Mouse (Mus musculus): Measurements from ENCODE around the gene Kif17. TPM values are rescaled to one million over a fixed set of nuclear protein-coding genes. Genes with fewer than 3 reads are reported as not detected.

Gene Kif17
- polyA plus RNA-seq, 1 experiment from 2014 or later: 0.37 TPM

- DNase-seq (ENCODE audit: low spot score): no peak
- WGBS: 53% methylated on average over 5 of the region's 5 CpGs
- Histone ChIP-seq H3K27me3 (replicated peaks; ENCODE audit: insufficient read depth, low read length) (no peaks in the 10 kb centered on the region), H3K4me2 (replicated peaks; ENCODE audit: low read depth, low read length) (no peak overlapping the region), H3K36me3 (ENCODE audit: insufficient read depth, low read length) (no peaks in the 10 kb centered on the region), H3K27ac (ENCODE audit: low read length) (no peak overlapping the region), H3K9ac (replicated peaks; ENCODE audit: low read depth) (no peak overlapping the region), H3K4me3 (ENCODE audit: low read depth, low read length) (no peak overlapping the region), H3K4me1 (ENCODE audit: insufficient read depth, low read depth, low read length) (no peaks in the 10 kb centered on the region), H3K9me3 (ENCODE audit: low read length) (no peaks in the 10 kb centered on the region)
- TF ChIP-seq EP300 (IDR thresholded peaks at IDR 0.05) (no peak), CTCF (IDR thresholded peaks at IDR 0.05) (no peak)
- ATAC-seq: no peak
Observed at GRCm38 (mm10) chr4:138336876-138337275, 86.6 kb downstream of the Kif17 start.

DNA sequence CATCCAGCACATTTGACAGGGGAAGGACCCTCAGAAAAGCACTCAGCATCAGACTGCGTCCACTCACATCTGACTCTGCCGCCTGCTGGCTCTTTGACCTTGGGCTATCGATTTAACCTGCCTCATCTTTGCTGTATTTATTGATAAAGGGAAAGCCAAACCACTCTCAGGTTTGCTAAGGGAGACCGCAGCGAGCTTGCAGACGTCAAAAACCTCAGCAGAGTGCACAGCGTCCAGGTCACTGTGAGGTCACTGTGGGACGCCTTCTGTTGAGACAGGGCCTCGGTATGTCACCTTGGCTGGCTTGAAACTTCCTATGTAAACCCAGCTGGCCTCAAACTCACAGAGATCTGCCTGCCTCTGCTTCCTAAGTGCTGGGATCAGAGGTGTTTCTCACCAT lies 87.1 kb downstream of the Kif17 start:
- TF ChIP-seq EP300 (IDR thresholded peaks at IDR 0.05) (no peak), CTCF (IDR thresholded peaks at IDR 0.05) (no peak)
- WGBS: 55% methylated on average over 9 of the region's 9 CpGs

GRCm38 (mm10) chr4:138339963-138340362 lies 89.7 kb downstream of the Kif17 start:
- Histone ChIP-seq H3K4me3 (ENCODE audit: low read depth, low read length) (no peak overlapping the region), H3K27ac (ENCODE audit: low read length) (no peak overlapping the region), H3K4me1 (ENCODE audit: insufficient read depth, low read depth, low read length) (no peaks in the 10 kb centered on the region), H3K36me3 (ENCODE audit: insufficient read depth, low read length) (no peaks in the 10 kb centered on the region), H3K9ac (replicated peaks; ENCODE audit: low read depth) (no peak overlapping the region), H3K4me2 (replicated peaks; ENCODE audit: low read depth, low read length) (no peak overlapping the region), H3K9me3 (ENCODE audit: low read length) (no peaks in the 10 kb centered on the region), H3K27me3 (replicated peaks; ENCODE audit: insufficient read depth, low read length) (no peaks in the 10 kb centered on the region)
- WGBS: 24% methylated on average over 4 of the region's 4 CpGs
- DNase-seq (ENCODE audit: low spot score): peak; percentile 38
- ATAC-seq: no peak
- TF ChIP-seq EP300 (IDR thresholded peaks at IDR 0.05) (no peak), CTCF (IDR thresholded peaks at IDR 0.05) (peak; percentile 73)

More for the DNA sequence above, 87.1 kb downstream of the Kif17 start:
- no peaks in the 10 kb centered on the region for H3K27me3 ChIP-seq (replicated peaks; ENCODE audit: insufficient read depth, low read length)
- no peak for DNase-seq (ENCODE audit: low spot score)
- H3K9ac ChIP-seq (replicated peaks; ENCODE audit: low read depth): no peak overlapping the region
- H3K4me3 ChIP-seq (ENCODE audit: low read depth, low read length): no peak overlapping the region
- H3K9me3 ChIP-seq (ENCODE audit: low read length): no peaks in the 10 kb centered on the region
- ATAC-seq: no peak
- H3K4me1 ChIP-seq (ENCODE audit: insufficient read depth, low read depth, low read length): no peaks in the 10 kb centered on the region
- no peak overlapping the region for H3K4me2 ChIP-seq (replicated peaks; ENCODE audit: low read depth, low read length)
- H3K36me3 ChIP-seq (ENCODE audit: insufficient read depth, low read length): no peaks in the 10 kb centered on the region
- no peak overlapping the region for H3K27ac ChIP-seq (ENCODE audit: low read length)

- no peak for ATAC-seq
Observed at GRCm38 (mm10) chr4:138341393-138341792, 91.2 kb downstream of the Kif17 start.

GRCm38 (mm10) chr4:138342048-138342447 lies 91.8 kb downstream of the Kif17 start:
- no peaks in the 10 kb centered on the region for H3K36me3 ChIP-seq (ENCODE audit: insufficient read depth, low read length)
- ATAC-seq (no peak), DNase-seq (ENCODE audit: low spot score) (no peak)
- no peaks in the 10 kb centered on the region for H3K9me3 ChIP-seq (ENCODE audit: low read length)
- H3K27me3 ChIP-seq (replicated peaks; ENCODE audit: insufficient read depth, low read length): no peaks in the 10 kb centered on the region
- no peak overlapping the region for H3K27ac ChIP-seq (ENCODE audit: low read length)
- no peak overlapping the region for H3K4me3 ChIP-seq (ENCODE audit: low read depth, low read length)
- no peak overlapping the region for H3K4me2 ChIP-seq (replicated peaks; ENCODE audit: low read depth, low read length)
- WGBS: 64% methylated on average over 7 of the region's 7 CpGs
- TF ChIP-seq CTCF (IDR thresholded peaks at IDR 0.05) (no peak), EP300 (IDR thresholded peaks at IDR 0.05) (no peak)
- no peaks in the 10 kb centered on the region for H3K4me1 ChIP-seq (ENCODE audit: insufficient read depth, low read depth, low read length)
- no peak overlapping the region for H3K9ac ChIP-seq (replicated peaks; ENCODE audit: low read depth)

More at GRCm38 (mm10) chr4:138341393-138341792, 91.2 kb downstream of the Kif17 start:
- Histone ChIP-seq H3K27ac (ENCODE audit: low read length) (no peak overlapping the region), H3K4me1 (ENCODE audit: insufficient read depth, low read depth, low read length) (no peaks in the 10 kb centered on the region), H3K4me3 (ENCODE audit: low read depth, low read length) (no peak overlapping the region), H3K27me3 (replicated peaks; ENCODE audit: insufficient read depth, low read length) (no peaks in the 10 kb centered on the region), H3K9ac (replicated peaks; ENCODE audit: low read depth) (no peak overlapping the region), H3K4me2 (replicated peaks; ENCODE audit: low read depth, low read length) (no peak overlapping the region), H3K9me3 (ENCODE audit: low read length) (no peaks in the 10 kb centered on the region), H3K36me3 (ENCODE audit: insufficient read depth, low read length) (no peaks in the 10 kb centered on the region)
- TF ChIP-seq EP300 (IDR thresholded peaks at IDR 0.05): no peak
- DNase-seq (ENCODE audit: low spot score): no peak
- WGBS: 56% methylated on average over 8 of the region's 8 CpGs

DNA sequence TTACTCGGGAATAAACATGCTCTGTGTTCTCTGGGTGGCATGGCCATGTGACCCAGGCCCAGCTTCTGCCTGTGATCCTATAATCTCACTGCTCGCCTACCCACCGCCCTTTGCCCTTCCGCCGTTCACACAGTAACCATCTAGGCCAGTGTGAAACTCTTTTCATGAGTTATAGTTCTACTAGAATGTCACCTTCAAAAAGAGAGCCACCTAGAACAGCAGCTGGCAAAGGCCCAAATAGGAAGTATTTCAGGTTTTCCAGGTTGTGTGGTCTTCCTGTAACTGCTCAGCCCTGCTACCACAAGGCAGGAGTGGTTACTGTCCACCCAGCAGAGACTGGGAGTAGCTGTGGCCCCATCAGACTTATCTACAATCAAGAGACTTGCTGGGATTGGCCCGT lies 92.5 kb downstream of the Kif17 start:
- no peak overlapping the region for H3K4me2 ChIP-seq (replicated peaks; ENCODE audit: low read depth, low read length)
- no peaks in the 10 kb centered on the region for H3K36me3 ChIP-seq (ENCODE audit: insufficient read depth, low read length)
- no peak overlapping the region for H3K9ac ChIP-seq (replicated peaks; ENCODE audit: low read depth)
- ATAC-seq (no peak), DNase-seq (ENCODE audit: low spot score) (no peak)
- 65% methylated on average over 6 of the region's 6 CpGs for WGBS
- no peaks in the 10 kb centered on the region for H3K4me1 ChIP-seq (ENCODE audit: insufficient read depth, low read depth, low read length)
- no peak overlapping the region for H3K4me3 ChIP-seq (ENCODE audit: low read depth, low read length)
- TF ChIP-seq EP300 (IDR thresholded peaks at IDR 0.05) (no peak), CTCF (IDR thresholded peaks at IDR 0.05) (no peak)
- H3K27ac ChIP-seq (ENCODE audit: low read length): no peak overlapping the region
- no peaks in the 10 kb centered on the region for H3K9me3 ChIP-seq (ENCODE audit: low read length)
- no peaks in the 10 kb centered on the region for H3K27me3 ChIP-seq (replicated peaks; ENCODE audit: insufficient read depth, low read length)

- TF ChIP-seq CTCF (IDR thresholded peaks at IDR 0.05) (no peak), EP300 (IDR thresholded peaks at IDR 0.05) (no peak)
- no peak for DNase-seq (ENCODE audit: low spot score)
- H3K9me3 ChIP-seq (ENCODE audit: low read length): no peaks in the 10 kb centered on the region
- no peak overlapping the region for H3K4me2 ChIP-seq (replicated peaks; ENCODE audit: low read depth, low read length)
- 55% methylated on average over 10 of the region's 10 CpGs for WGBS
- ATAC-seq: no peak
- no peaks in the 10 kb centered on the region for H3K27me3 ChIP-seq (replicated peaks; ENCODE audit: insufficient read depth, low read length)
- H3K4me3 ChIP-seq (ENCODE audit: low read depth, low read length): no peak overlapping the region
- H3K27ac ChIP-seq (ENCODE audit: low read length): no peak overlapping the region
- H3K36me3 ChIP-seq (ENCODE audit: insufficient read depth, low read length): no peaks in the 10 kb centered on the region
- H3K9ac ChIP-seq (replicated peaks; ENCODE audit: low read depth): no peak overlapping the region
- no peaks in the 10 kb centered on the region for H3K4me1 ChIP-seq (ENCODE audit: insufficient read depth, low read depth, low read length)
Observed at GRCm38 (mm10) chr4:138343341-138343837, 93.2 kb downstream of the Kif17 start.

Data from lung, postnatal 0 days (tissue).